Mouse (Mus musculus) liver, embryonic 14.5 days (tissue): Measurements from ENCODE around the gene Sncb.
"Not testable (repeated sequence)": the region's sequence is repeated elsewhere in the genome, so short reads cannot be mapped to it uniquely, and the experiment has no call there.

Experiments
- CTCF ChIP-seq: IDR thresholded peaks from 2 replicates; pipeline ENCODE4 v1.5.1; 2016; ENCODE audit warnings: antibody characterized with exemption, low read depth, control low read depth
- EP300 ChIP-seq: IDR thresholded peaks from 2 replicates; pipeline ENCODE4 v1.6.1; 2016; ENCODE audit warnings: antibody characterized with exemption, low read depth

DNA sequence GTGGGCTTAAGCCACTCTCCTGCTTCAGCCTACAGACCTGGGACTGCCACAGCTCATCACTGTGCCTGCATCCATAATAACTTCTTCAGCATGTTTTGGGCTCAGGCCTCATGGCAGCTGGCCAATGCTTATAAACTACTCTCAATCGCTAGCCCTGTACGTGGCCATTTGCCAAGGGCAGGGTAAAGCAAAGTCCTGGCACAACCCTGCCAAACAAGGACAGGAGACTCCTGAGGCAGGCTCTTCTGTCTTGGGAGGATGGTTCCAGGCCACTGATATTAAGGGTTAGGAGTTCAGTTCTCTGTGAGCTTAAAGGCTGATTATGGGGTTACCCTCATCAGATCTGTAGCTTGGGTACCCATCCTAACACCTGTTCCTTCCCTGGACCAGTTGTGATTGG, 21.2 kb upstream of the Sncb start:
- TF ChIP-seq CTCF, EP300: not testable (repeated sequence)
